Mouse (Mus musculus): ENCODE measurements around the gene Cic. TPM values are rescaled to one million over a fixed set of nuclear protein-coding genes. Genes with fewer than 3 reads are reported as not detected.

The Cic gene
- polyA plus RNA-seq, 1 experiment: 290 TPM

DNA sequence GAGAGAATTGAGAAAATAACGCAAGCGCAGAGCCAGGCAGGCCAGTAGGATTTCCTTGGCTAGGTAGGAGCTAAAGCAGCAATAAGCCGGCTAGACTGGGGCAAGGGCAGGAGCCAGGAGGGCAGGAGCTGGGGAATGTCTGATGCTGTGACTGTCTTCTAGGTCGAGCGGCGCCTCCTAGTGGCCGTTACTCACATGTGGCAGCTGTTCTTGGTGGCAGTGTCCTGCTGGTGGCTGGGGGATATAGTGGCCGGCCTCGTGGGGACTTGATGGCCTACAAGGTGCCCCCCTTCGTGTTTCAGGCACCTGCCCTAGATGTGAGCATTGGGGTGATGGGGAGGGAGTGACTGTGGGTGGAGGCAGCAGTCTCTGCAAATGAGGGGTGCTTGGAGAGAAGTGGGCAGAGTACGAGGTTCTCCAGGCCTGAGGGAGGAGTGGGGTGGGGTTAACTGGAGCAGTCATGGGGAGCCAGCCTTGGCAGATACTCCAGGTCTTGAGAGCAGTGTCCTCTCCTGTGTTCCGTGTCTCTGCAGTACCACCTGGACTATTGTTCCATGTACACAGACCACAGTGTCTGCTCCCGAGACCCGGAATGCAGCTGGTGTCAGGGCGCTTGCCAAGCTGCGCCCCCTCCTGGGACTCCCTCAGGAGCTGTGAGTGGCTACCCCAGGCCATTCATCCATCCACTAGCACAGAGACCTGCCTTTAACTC lies 66.2 kb downstream of the Cic start:
- Histone ChIP-seq H3K27me3 (replicated peaks) (no peaks in the 10 kb centered on the region), H3K4me3 (replicated peaks) (no peak overlapping the region)
- TF ChIP-seq FLI1 (IDR thresholded peaks at IDR 0.05; ENCODE audit: low read length): no peak
- TF ChIP-seq GATA1 (IDR thresholded peaks at IDR 0.05; ENCODE audit: borderline replicate concordance, low read length): no peak

DNA sequence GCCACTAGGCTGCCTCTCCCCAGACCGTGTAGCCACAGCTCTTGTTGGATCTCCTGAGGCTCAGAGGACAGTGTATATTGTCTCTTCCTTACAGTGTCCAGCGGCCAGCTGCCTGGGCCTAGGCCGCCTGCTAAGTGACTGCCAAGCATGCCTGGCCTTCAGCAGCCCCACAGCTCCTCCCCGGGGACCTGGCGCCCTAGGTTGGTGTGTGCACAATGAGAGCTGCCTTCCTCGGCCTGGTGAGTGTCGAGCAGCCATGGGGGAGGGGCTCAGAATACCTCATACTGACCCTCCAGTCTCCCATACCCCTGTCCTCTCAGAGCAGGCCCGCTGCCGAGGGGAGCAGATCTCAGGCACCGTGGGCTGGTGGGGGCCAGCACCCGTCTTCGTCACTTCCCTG lies 67.0 kb downstream of the Cic start:
- TF ChIP-seq FLI1 (IDR thresholded peaks at IDR 0.05; ENCODE audit: low read length) (no peak), GATA1 (IDR thresholded peaks at IDR 0.05; ENCODE audit: borderline replicate concordance, low read length) (no peak)
- Histone ChIP-seq H3K9me3 (no peaks in the 10 kb centered on the region), H3K4me1 (peaks cover 16% of the 10 kb centered on the region), H3K4me3 (replicated peaks) (no peak overlapping the region), H3K36me3 (replicated peaks; ENCODE audit: low read length) (peaks cover 55% of the 10 kb centered on the region), H3K27me3 (replicated peaks) (peaks cover 2% of the 10 kb centered on the region)

More for the DNA sequence above, 66.2 kb downstream of the Cic start:
- Histone ChIP-seq H3K36me3 (replicated peaks; ENCODE audit: low read length) (peaks cover 53% of the 10 kb centered on the region), H3K4me1 (peaks cover 18% of the 10 kb centered on the region), H3K9me3 (no peaks in the 10 kb centered on the region)

DNA sequence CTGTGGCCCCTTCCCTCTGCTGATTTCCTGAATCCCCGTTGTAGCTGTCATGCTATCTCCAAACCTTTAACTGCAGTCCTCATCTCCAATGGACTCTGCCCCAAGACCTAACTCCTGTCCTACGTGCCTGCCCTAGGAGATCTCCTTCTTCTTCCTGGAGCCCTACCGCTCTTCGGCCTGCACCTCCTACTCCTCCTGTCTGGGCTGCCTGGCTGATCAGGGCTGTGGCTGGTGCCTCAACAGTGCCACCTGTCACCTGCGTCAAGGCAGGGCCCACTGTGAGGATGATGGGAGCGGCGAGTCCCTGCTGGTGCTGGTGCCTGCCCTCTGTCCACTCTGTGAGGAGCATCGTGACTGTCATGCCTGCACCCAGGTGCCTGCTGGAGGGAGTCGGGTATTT lies 71.8 kb downstream of the Cic start:
- no peaks in the 10 kb centered on the region for H3K9me3 ChIP-seq
- TF ChIP-seq GATA1 (IDR thresholded peaks at IDR 0.05; ENCODE audit: borderline replicate concordance, low read length): no peak
- no peak for TF ChIP-seq FLI1 (IDR thresholded peaks at IDR 0.05; ENCODE audit: low read length)
- H3K27me3 ChIP-seq (replicated peaks): peaks cover 2% of the 10 kb centered on the region
- H3K36me3 ChIP-seq (replicated peaks; ENCODE audit: low read length): peaks cover 60% of the 10 kb centered on the region
- no peaks in the 10 kb centered on the region for H3K4me1 ChIP-seq
- no peak overlapping the region for H3K4me3 ChIP-seq (replicated peaks)

DNA sequence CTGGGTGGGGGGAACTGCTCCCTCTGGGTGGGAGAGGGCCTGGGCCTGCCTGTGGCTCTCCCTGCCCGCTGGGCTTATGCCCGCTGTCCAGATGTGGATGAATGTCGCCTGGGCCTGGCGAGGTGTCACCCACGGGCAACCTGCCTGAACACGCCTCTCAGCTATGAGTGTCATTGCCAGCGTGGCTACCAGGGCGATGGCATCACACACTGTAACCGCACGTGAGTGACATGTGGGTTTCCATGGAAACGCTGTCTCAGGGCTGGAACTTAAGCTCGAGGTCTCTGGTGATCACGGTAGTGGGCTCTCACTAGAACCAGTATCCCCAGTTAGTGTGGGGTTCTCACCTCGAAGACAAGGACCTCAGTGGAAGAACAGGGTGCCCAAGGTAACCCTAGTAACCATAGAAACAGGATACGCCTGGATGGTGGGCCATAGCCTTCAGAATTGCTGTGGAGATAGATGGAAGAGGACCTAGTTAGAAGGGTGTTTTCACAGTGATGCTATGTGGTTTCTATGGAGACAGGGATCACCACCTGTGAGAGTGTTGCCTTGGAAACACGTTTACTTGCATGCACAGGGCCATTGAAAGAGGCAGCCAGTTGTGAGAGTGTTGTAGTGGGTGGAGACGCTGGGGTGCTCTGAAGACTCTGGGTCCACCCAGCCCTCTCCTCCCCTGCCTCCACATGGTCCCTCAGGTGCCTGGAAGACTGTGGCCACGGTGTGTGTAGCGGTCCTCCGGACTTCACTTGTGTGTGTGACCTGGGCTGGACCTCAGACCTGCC lies 73.7 kb downstream of the Cic start:
- H3K4me1 ChIP-seq: no peaks in the 10 kb centered on the region
- no peaks in the 10 kb centered on the region for H3K9me3 ChIP-seq
- H3K27me3 ChIP-seq (replicated peaks): peaks cover 4% of the 10 kb centered on the region
- TF ChIP-seq GATA1 (IDR thresholded peaks at IDR 0.05; ENCODE audit: borderline replicate concordance, low read length): no peak
- TF ChIP-seq FLI1 (IDR thresholded peaks at IDR 0.05; ENCODE audit: low read length): no peak
- no peak overlapping the region for H3K4me3 ChIP-seq (replicated peaks)
- H3K36me3 ChIP-seq (replicated peaks; ENCODE audit: low read length): peaks cover 45% of the 10 kb centered on the region

Other genes with a start within 250 kb of the Cic start
- 6.5 and 20.1 TPM in 2 replicates for gene Grik5, start 195.4 kb upstream of the Cic start, polyA plus RNA-seq (2012; ENCODE audit: insufficient read depth, low replicate concordance)
- gene Zfp574, start 195.1 kb upstream of the Cic start, polyA plus RNA-seq (2012; ENCODE audit: insufficient read depth, low replicate concordance): 21.6 and 42.6 TPM in 2 replicates
- 141 and 174 TPM in 2 replicates for gene Pou2f2, start 88.0 kb upstream of the Cic start, polyA plus RNA-seq (2012; ENCODE audit: insufficient read depth, low replicate concordance)
- 16.7 and 34.3 TPM in 2 replicates for gene Dedd2, start 47.1 kb upstream of the Cic start, polyA plus RNA-seq (2012; ENCODE audit: insufficient read depth, low replicate concordance)
- 4.8 and 8.9 TPM in 2 replicates for gene Zfp526, start 46.3 kb upstream of the Cic start, polyA plus RNA-seq (2012; ENCODE audit: insufficient read depth, low replicate concordance)
- gene Gsk3a, start 29.9 kb upstream of the Cic start, polyA plus RNA-seq (2012; ENCODE audit: insufficient read depth, low replicate concordance): 55.6 and 120 TPM in 2 replicates
- gene Erf, start 16.9 kb upstream of the Cic start, polyA plus RNA-seq (2012; ENCODE audit: insufficient read depth, low replicate concordance): 44.8 and 66.8 TPM in 2 replicates
- gene Pafah1b3, start 30.3 kb downstream of the Cic start, polyA plus RNA-seq (2012; ENCODE audit: insufficient read depth, low replicate concordance): 19.1 TPM in 1 of 2 replicates, not detected in the other
- gene Prr19, start 33.7 kb downstream of the Cic start, polyA plus RNA-seq (2012; ENCODE audit: insufficient read depth, low replicate concordance): 0.17 TPM in 1 of 2 replicates, not detected in the other
- 0.16 TPM in 1 of 2 replicates, not detected in the other for gene Tmem145, start 38.4 kb downstream of the Cic start, polyA plus RNA-seq (2012; ENCODE audit: insufficient read depth, low replicate concordance)
- 9.7 and 10.3 TPM in 2 replicates for gene Megf8, start 49.5 kb downstream of the Cic start, polyA plus RNA-seq (2012; ENCODE audit: insufficient read depth, low replicate concordance)
- gene Cnfn, start 102.0 kb downstream of the Cic start, polyA plus RNA-seq (2012; ENCODE audit: insufficient read depth, low replicate concordance): not detected in 2 replicates
- gene Lipe, start 131.0 kb downstream of the Cic start, polyA plus RNA-seq (2012; ENCODE audit: insufficient read depth, low replicate concordance): 5.0 and 9.1 TPM in 2 replicates
- not detected in 2 replicates for gene Cxcl17, start 145.2 kb downstream of the Cic start, polyA plus RNA-seq (2012; ENCODE audit: insufficient read depth, low replicate concordance)
- 1.4 TPM in 1 of 2 replicates, not detected in the other for gene Ceacam1, start 209.9 kb downstream of the Cic start, polyA plus RNA-seq (2012; ENCODE audit: insufficient read depth, low replicate concordance)